Mouse (Mus musculus): Measurements from ENCODE around the gene 4931414P19Rik. TPM values are rescaled to one million over a fixed set of nuclear protein-coding genes. Genes with fewer than 3 reads are reported as not detected.
A peak's percentile ranks its signal among the peaks of the same experiment; 100 is the strongest.

Gene 4931414P19Rik
- total RNA-seq, 2 experiments from 2014 or later = 3.6 to 9.9 TPM

DNA sequence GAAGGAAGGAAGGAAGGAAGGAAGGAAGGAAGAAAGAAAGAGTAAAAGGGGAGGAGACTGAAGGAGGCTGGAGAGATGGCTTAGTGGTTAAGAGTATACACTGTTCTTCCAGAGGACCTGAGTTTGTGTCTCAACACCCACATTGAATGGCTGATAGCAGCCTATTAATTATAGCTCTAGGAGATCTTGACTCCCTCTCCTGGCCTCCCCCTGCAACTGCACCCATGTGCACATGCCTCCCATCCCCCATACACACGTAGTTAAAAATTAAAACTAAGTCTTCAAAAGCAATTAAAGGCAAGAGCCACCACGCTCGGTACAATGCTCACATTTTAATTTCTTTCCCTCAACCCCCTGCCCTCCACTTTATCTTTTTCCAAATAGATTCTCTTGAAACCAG, 11.7 kb downstream of the 4931414P19Rik start:
- ATAC-seq (replicated peaks; ENCODE audit: poor library complexity, severe bottlenecking) = no peak

DNA sequence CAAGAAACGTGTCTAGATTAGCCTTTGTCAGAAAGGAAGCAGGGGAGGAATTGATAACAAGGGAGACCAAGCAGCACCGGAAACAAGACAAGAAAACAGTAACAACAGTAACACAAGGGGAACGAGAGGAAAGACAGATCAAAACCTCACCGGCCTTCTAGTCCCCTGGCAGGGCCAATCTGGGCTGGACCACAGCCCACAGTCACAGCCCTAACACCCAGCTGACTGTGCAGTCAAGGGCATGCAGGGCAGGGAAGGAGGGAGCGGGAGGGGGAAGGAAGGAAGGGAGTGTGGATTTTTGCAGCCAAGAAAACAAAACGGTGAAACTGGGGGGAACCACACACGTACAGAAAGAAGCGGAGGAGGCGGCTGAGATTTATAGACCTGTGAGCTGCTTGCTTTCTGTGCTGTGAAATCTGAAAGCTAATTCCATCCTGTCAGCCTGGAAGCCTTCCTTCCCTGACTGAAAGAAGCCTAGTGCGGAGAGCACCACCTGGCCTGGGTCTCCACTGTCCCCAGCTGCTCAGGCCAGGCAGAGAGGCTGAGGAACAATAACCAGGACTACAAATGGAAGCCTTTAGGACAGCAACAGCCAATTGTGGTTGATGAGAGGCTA, 13.4 kb downstream of the 4931414P19Rik start:
- no peak for ATAC-seq (replicated peaks; ENCODE audit: poor library complexity, severe bottlenecking)

DNA sequence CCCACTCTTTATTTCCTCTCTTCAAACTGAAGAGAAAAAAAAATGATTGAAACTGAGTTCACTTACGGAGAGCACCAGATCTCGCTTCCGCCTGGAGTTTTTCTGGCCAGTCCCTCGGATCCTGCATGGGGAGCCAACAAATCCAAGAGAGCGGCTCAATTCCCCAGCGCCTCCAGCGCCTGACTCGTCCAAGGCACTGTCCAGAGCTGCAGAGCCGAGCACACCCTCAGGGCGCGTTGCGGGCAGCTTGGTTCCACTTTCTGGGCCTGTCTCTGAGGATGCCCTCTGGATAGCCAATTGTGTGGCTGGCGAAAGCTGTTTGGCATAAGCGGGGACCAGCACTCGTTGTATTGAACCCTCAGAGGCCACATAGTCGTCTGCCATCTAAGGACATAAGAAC, 14.7 kb downstream of the 4931414P19Rik start:
- ATAC-seq (replicated peaks; ENCODE audit: poor library complexity, severe bottlenecking) = no peak

DNA sequence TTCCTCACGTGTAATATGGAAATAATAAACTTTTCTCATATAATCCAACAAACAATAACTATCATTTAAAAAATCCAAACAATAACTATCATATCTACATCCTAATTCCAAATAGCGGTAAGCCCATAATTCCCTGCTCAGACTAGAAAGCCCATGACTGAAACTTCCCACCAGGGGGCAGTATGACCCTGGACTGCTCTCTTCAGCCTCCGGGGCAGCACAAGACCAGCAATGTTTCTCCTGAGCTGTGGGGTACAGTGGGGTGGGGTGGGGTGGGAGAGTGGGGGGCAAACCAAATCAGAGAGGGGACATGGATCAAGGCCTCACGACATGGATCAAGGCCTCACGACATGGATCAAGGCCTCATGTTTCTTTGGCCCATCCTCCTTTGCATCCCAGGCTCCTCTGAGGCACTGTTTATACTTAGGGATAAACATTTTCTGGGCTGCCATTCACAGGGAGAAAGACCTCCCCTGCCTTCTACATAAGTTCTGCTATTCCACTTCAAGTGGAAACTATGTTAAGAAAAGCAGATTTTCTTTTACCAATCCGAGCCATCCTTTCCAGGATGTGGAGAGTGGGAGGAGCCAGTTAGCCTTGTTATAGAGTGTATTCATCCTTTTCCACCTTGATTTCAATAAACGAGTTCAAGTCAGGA, 22.0 kb downstream of the 4931414P19Rik start:
- ATAC-seq (replicated peaks; ENCODE audit: poor library complexity, severe bottlenecking) = peak; percentile 65

DNA sequence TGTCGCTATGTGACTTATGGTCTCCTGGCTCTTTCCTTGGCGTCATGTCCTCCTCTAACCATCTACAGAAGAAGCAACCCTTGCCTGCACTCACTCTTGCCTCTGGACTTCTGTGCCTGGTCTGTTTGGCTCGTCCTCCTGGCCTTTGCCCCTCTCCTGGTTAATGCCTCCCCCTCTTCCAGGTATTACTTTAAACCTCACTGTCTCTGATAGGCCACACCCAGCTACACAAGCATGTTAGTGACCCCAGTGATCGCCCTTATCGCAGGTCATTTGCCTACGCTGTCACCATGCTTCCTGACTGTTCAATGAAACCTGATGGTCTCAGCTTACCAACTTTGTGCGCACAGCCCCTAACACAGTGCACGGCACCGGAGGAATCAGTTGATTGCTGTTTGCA, 23.3 kb downstream of the 4931414P19Rik start:
- ATAC-seq (replicated peaks; ENCODE audit: poor library complexity, severe bottlenecking) = no peak

DNA sequence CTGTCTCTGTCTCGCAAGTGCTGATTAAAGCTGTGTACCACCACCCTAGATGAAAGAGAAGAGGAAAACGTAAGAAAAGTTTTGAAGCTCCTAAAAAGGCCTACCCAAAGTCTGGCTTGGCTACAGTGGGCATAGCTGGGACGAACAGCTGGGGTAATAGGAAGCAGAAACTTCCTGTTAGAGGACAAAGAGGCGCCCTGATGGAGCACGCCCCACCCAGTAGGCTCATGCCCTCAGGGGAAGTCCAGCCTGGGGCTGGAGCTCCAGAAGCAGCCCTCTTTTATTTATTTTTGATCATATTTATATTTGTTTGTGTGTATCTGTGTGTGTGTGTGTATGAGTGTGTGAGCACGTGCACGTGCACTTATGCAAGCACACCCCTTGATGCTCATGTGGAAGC, 26.2 kb downstream of the 4931414P19Rik start:
- peak; percentile 54 for ATAC-seq (replicated peaks; ENCODE audit: poor library complexity, severe bottlenecking)

DNA sequence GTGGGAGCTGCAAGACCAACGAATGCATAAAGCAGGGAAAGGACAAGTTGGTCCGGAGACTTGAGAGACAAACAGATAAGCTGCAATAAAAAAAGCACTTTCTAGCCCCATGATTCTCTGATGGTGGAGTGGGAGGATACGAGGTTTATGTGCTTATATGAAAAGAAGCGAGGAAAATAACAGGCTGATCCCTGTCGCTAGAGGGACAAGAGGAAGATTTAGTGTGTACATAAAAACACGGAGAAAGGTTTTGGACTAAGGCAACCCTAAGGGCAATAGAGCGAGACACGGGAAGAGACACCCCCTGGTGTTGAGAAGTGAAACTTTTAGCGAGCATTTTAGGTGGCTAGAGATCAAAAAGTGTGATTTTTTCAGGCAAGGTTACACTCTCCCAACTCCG, 27.7 kb downstream of the 4931414P19Rik start:
- ATAC-seq (replicated peaks; ENCODE audit: poor library complexity, severe bottlenecking) = peak; percentile 54

DNA sequence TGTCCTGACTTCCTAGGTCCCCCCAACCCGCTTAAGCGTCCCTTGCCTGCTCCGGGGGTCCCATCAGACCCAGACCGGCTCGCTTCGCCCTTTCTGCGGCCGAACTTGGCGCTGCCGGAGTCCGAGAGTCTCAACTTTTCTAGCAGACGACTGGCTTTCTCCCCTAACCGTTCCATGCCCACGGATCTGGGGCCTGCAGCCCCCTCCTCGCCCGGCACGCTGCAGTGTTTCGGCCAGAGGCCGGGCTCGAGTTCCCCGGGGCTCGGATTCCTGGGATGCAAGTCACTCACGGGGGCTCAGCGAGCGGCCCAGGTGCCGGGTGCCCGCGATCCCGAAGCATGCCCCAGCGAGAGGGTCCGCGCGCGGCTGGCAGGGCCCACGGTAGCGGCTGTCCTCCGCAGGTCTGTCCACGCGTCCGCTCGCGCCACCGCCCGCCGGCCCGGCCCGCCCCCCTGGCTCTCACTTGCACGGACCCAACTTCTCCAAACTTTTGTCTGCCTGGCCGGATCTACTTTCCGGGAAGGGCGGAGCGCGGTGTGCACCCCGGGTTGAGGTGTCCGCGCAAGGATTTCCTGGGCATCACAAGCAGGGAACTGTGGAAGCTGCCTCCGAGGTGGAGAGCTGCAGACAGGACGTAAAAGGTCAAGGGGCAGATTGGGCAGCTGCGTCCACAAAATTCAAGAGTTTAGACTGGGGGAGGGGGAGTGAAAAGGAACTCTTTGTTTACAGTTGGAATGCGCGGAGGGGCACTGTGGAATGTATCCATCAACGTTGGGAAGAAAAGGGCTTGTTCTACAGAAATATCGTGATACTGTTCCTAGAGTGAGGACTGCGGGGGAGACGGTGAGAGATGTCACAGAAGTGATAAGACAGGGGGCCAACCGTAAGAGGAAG, 28.5 kb downstream of the 4931414P19Rik start, which contains the start of gene Ajuba:
TSS of gene Ajuba (minus strand) at position 470 of the 894 bp plus-strand sequence.
- ATAC-seq (replicated peaks; ENCODE audit: poor library complexity, severe bottlenecking) = peak; percentile 74

DNA sequence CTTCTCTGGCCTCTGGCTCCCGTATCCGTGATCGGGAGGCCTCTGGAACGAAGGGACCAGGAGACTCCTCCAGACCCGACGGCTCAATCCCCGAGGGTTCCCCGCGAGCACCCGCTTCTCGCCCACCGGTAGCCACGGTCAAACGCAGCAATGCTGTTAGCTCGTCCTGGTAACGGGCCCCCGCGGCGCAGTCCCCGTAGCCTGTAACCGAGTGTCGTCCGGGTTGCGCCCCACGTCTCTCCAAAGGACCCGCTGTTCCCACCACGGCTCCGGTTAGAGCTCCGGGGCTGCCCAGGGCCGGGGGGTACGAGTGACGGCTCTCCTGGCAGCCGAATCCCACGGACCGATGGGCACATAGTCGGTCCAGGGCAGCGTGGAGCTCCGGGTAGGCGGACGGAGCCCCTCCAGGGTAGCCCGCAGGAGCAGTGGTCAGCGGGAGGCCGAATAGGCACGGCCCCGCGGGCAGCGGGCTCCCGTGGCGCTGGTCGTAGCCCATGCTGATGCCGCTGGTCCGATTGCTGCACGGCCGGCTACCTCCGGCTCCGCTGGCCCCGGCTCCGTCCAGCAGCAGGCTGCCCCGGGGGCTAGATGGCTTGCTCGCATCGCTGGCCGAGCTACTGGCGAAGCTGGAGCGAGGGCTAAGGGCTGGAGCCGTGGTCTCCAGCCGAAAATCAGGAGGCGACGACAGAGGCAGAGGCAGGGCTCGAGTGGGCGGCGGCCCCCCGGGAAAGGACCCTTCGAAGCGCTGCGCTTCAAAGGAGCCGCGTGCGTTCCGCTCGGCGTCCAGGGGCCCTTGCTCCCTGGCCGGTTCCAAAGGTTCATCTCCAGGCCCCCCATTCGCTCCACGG, 29.3 kb downstream of the 4931414P19Rik start:
- ATAC-seq (replicated peaks; ENCODE audit: poor library complexity, severe bottlenecking) = no peak

DNA sequence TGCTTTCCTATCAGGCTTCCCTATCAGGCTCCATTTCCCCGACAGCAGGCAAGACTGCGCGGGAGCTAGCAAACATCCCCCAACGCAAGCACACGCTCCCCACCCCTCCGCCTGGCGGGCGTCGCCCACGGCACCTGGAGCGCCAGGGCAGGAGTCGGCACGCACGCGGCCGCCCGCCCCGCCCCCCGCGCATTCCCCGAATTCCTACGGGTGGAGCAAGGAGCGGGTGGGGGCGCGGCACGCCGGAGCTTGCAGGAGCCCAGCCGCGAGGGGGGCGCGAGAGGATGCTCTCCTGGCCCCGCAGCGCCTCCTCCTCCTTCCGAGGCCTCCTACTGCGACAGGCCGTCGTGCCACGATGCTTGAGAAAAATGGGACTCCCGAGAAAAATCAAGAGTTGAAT, 30.2 kb downstream of the 4931414P19Rik start:
- no peak for ATAC-seq (replicated peaks; ENCODE audit: poor library complexity, severe bottlenecking)

DNA sequence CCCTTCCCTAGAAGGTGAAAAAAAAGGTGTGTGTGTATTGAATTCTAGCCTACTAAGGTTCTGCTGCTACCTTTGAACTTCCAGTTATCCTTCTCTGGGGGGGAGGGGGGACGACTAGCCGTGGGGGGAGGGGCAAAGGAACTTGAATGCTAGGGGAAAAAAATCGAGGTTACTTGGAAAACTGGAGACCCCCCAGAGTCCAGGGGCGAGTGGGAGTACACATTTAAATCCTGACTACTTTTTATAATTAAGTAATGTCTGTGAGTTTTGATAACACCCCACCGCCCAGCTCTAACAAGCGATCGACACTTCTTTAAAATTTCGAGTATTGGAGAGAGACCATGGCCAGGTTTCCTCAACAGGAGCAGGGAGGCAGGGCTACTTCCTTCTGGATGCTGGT, 30.8 kb downstream of the 4931414P19Rik start:
- ATAC-seq (replicated peaks; ENCODE audit: poor library complexity, severe bottlenecking) = no peak

DNA sequence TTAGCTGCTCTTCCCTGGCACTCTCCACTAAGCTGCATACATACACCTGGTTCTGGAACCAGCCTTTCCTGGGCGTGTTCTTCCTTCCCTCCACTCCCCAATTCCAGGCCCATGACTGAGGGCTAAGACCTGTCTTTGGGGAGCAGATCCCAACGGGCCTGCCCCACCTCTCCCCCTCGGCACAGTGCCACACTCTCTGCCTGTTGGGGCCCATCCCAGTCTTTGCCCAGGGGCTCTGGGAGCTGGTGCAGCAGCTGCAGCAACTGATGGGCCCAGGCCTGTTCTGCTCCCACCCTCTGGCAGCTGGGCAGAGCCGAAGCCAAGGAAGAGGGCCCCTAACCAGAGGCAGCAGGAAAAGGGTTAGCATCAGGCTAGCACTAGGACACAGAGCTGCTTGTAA, 31.5 kb downstream of the 4931414P19Rik start:
- ATAC-seq (replicated peaks; ENCODE audit: poor library complexity, severe bottlenecking) = no peak

DNA sequence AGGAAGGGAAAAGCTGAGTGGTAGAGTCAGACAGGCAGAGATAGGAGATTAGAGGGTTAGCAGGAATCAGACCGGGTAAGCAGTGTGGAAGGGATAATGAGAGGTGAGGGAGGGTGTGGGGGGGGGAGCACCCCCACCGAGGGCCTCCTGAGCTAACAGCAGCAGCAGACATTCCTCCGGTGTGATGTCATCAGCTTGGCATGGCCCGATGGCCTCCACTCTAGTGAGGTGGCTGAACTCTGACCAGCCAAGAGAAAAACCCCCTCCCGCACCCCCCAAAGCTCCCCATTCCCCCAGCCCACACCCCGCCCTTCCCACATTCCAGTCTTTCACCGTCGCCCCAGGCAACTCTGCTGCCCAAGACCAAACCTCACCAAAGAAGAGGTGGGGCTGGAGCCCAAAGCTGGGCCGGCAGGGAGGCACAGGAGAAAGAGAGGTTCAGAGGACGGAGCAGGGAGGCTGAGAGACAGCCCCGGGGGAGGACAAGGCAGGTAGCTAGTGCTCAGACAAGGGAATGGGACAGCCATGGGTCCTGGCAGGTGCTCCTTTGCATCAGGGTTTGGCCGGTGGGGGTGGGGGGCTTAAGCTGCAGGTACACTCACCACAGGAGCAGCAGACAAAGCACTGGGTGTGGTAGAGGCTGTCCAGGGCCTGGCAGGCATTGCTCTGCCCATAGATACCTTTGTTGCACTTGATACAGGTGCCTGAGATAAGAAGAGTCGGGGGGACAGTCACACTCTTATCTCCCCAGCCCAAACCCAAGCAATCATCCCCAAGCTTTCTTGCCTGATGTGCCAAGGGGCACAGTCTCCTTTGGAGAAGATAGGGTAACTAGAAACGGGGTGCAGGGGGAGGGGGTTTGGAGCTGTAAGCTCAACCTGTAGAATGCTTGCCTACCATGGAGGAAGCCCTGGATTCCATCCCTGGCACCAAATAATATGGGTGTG, 32.7 kb downstream of the 4931414P19Rik start:
- no peak for ATAC-seq (replicated peaks; ENCODE audit: poor library complexity, severe bottlenecking)

DNA sequence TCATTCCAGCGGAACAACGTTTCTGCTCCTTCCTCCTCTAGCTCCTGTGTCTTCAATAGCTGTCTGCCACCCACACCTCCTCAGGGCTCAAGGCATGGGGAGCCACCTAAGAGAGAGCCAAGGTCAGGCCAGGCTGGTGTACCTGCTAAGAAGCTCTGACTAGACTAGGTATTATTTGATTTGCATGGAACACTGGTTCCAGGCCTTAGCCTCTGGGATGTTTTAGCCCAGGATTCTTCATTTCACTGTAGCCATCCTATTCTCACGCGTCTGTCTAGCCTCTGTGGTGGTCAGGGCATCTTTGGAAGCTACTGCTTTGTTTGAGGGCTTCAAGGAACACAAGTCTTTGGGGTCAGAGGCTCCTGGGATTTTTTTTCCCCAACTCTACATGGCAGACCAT, 33.7 kb downstream of the 4931414P19Rik start:
- ATAC-seq (replicated peaks; ENCODE audit: poor library complexity, severe bottlenecking) = no peak

DNA sequence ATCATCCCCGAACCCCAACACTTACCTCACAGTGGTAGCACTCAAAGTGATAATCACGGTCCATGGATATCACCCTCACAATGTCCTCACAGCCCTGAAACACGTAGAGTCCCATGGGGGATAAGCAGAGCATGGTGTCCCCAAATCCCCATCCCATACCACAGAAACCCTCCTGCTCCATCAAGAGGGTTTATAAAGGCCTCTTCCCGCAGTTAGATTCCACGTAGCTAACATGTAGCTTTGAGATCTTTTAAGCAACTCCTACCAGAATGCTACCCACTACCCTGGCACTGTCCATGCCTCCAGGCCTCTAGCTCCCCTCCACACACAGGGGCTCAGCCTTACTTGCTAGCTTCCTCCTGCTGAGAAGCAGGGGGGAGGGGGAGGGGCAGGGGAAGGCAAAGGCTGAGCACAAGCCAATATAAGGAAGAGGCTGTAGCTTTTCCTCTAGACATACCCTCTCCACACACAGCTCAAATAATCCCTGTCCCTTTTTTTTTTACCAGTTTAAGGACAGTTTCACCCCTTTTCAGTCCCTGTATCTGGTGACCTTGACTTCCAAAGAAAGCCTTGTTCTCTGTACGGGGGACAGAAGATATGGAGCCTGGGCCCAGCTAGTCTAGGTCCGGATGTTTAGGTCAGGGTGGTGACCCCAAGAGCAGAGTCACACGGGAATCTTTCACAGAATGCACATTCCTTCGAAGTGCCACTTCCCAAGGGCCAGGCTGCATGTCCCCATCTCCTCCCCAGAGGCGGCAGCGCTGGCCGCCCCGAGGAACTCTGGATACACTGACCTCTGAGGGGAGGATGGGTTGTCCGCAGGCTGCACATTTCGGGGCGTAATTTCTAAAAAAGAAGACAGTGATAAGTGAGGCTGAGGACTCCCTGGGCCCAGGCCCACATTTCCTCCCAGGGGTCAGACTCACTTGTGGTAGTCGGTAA, 36.1 kb downstream of the 4931414P19Rik start:
- ATAC-seq (replicated peaks; ENCODE audit: poor library complexity, severe bottlenecking) = 0 out of 2 replicates have a peak, but pooled peaks have one; percentile 13

DNA sequence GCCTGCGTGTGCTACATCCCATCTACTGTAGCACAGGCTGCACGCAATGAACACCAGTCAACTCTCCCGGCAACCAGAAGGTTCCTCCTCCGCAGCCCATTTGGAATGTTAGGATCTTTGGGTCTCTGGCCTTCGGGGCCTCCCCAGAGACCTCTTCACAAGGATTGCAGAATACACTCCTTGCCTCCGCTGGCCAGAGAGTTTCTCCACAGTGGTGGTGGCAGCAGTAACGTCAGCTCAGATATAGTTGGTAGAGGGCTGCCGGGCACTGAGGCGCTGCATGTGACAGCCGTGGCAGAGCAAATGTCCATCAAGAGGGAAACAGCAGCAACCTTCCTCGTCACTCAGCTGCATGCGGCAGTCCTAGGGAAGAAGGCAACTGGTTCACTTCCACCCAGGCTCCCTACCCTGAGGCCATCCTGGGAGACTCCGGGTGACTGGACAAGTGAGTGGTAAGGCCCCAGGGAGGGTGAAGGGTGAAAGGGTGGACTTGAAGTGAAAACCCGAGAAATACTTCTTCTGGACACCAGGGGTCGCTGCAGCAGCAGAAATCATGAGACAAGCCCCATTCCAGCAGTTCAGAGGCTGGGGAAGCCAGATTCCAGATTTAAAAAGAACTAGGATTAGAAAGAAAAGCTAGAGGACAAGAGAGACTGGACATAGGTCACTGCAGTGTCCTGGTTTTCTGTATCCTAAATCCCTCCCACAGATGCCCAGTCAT, 36.9 kb downstream of the 4931414P19Rik start:
- ATAC-seq (replicated peaks; ENCODE audit: poor library complexity, severe bottlenecking) = peak; percentile 81

DNA sequence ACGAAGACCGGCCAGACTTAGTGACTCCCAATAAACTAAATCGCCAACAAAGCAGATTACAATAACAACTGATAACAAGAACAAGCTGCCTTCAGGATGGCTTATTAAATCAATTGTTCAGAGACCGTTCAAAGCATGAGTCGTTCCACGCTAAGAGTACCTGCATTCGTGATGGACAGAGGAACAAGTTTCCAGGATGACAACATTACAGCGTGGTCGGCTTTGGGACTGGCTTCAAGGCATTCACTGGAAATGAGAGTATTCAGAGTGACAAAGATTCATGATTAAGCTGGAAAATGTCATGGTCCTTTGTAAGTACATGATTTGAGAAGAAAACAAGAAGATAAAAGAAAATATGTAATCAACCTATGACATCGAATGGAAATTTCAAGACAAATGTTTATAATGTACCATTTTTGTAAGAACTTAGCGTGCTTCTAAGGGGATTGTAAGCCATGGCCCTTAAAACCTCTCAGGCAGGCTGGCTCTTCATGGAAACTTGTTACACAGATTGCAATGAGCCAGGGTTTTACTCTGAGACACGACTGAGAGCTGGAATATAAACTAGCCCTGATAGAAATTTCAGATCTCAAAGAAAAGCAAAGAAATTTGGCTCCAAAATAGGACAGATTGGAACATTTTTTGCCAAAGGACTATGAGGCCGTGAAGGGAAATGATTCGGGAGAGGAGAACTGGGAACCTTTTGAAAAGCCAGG, 45.1 kb downstream of the 4931414P19Rik start:
- ATAC-seq (replicated peaks; ENCODE audit: poor library complexity, severe bottlenecking) = no peak
